Mouse (Mus musculus) midbrain, postnatal 0 days (tissue): ENCODE results near the gene Ano4. TPM values are rescaled to one million over a fixed set of nuclear protein-coding genes. Genes with fewer than 3 reads are reported as not detected.

Experiments
- ATAC-seq: fragments of 200-750 bp; cut with Nextera tagmentation; 2 replicates; pipeline ENCODE4 v1.8.0; 2017; ENCODE audit warnings: moderate number of reproducible peaks, mild to moderate bottlenecking, moderate TSS enrichment, moderate library complexity; ENCODE audit not compliant: low FRiP score
- DNase-seq: peaks from one replicate; pipeline ENCODE4 v3.0.0-alpha.2; 2015; ENCODE audit warnings: low spot score
- H3K27ac ChIP-seq: fragments of 300-500 bp; sonication (generic); 2 replicates; pipeline ENCODE4 v1.5.1; 2014; ENCODE audit warnings: low read depth, mild to moderate bottlenecking, low read length, mixed read lengths
- H3K27me3 ChIP-seq: fragments of 300-500 bp; sonication (generic); 2 replicates; pipeline ENCODE4 v1.6.1; 2014; ENCODE audit warnings: low read length, control low read depth, mixed read lengths; ENCODE audit not compliant: insufficient read depth
- H3K36me3 ChIP-seq: fragments of 300-500 bp; sonication (generic); 2 replicates; pipeline ENCODE4 v1.6.1; 2014; ENCODE audit warnings: low read length, control low read depth, mixed read lengths; ENCODE audit not compliant: insufficient read depth
- H3K4me1 ChIP-seq: fragments of 300-500 bp; sonication (generic); 2 replicates; pipeline ENCODE4 v1.6.1; 2014; ENCODE audit warnings: mild to moderate bottlenecking, control low read depth, antibody characterized with exemption, low read length, mixed read lengths; ENCODE audit not compliant: insufficient read depth
- H3K4me2 ChIP-seq: fragments of 300-500 bp; sonication (generic); 2 replicates; pipeline ENCODE4 v1.6.1; 2014; ENCODE audit warnings: low read depth, mild to moderate bottlenecking, low read length, mixed read lengths; ENCODE audit not compliant: poor library complexity, severe bottlenecking
- H3K4me3 ChIP-seq: fragments of 300-500 bp; sonication (generic); 2 replicates; pipeline ENCODE4 v1.5.1; 2014; ENCODE audit warnings: low read depth, mild to moderate bottlenecking, low read length, moderate library complexity
- H3K9ac ChIP-seq: fragments of 300-500 bp; sonication (generic); replicated peaks from 2 replicates; pipeline ENCODE4 v1.6.1; 2014; ENCODE audit warnings: mild to moderate bottlenecking, low read length, moderate library complexity, mixed read lengths; ENCODE audit not compliant: poor library complexity, severe bottlenecking
- H3K9me3 ChIP-seq: fragments of 300-500 bp; sonication (generic); 2 replicates; pipeline ENCODE4 v1.6.1; 2016; ENCODE audit warnings: low read length, control low read depth
- CTCF ChIP-seq: IDR thresholded peaks from 2 replicates; pipeline ENCODE4 v1.5.1; 2016; ENCODE audit warnings: antibody characterized with exemption, mild to moderate bottlenecking
- WGBS: fragments of 180-500 bp; shearing (Covaris S2); extraction: QIAGEN DNeasy Blood & Tissue Kit; methylation state at CpG from one replicate; pipeline ENCODE4 v1.1.7; 2014; 5-methylcytosine and 5-hydroxymethylcytosine counted together
- polyA plus RNA-seq: library from polyadenylated mRNA; unstranded; fragments of >200 nt; fragmentation: Nextera tagmentation; extraction: Ambion mirVana; gene quantifications from 2 replicates; pipeline ENCODE4 v1.2.1, GENCODE M21; 2015
- total RNA-seq: library from RNA; depleted of rRNA; stranded (reverse); fragments of >200 nt; gene quantifications from 2 replicates; pipeline ENCODE4 v1.2.3, GENCODE M21; 2014

Ano4 gene
- total and polyA plus RNA-seq, 2 experiments from 2014 or later = 5.8 to 11.3 TPM

- Histone ChIP-seq H3K4me2 (no peak overlapping the region), H3K27me3 (no peaks in the 10 kb centered on the region), H3K36me3 (no peaks in the 10 kb centered on the region), H3K9me3 (no peaks in the 10 kb centered on the region), H3K4me1 (no peaks in the 10 kb centered on the region), H3K9ac (no peak overlapping the region), H3K4me3 (no peak overlapping the region), H3K27ac (no peak overlapping the region)
- TF ChIP-seq CTCF = no peak
- WGBS = 85% methylated on average over 6 of the region's 6 CpGs
- ATAC-seq (no peak), DNase-seq (no peak)
Observed at GRCm38 (mm10) chr10:89114381-89114780, 230.2 kb downstream of the Ano4 start.

- Histone ChIP-seq H3K36me3 (no peaks in the 10 kb centered on the region), H3K27ac (no peak overlapping the region), H3K4me3 (no peak overlapping the region), H3K4me2 (no peak overlapping the region), H3K27me3 (no peaks in the 10 kb centered on the region), H3K9ac (no peak overlapping the region), H3K4me1 (no peaks in the 10 kb centered on the region), H3K9me3 (no peaks in the 10 kb centered on the region)
- TF ChIP-seq CTCF = no peak
- ATAC-seq (no peak), DNase-seq (no peak)
- 71% methylated on average over 2 of the region's 2 CpGs for WGBS
Observed at GRCm38 (mm10) chr10:89111466-89111865, 233.1 kb downstream of the Ano4 start.

- H3K9ac ChIP-seq = no peak overlapping the region
- 45% methylated on average over 1 of the region's 1 CpGs for WGBS
Observed at GRCm38 (mm10) chr10:89110917-89111316, 233.6 kb downstream of the Ano4 start.

GRCm38 (mm10) chr10:89103594-89103993 lies 241.0 kb downstream of the Ano4 start:
- no peak overlapping the region for H3K4me2 ChIP-seq
- H3K9me3 ChIP-seq = no peaks in the 10 kb centered on the region
- no peak overlapping the region for H3K27ac ChIP-seq
- no peak overlapping the region for H3K9ac ChIP-seq
- no peaks in the 10 kb centered on the region for H3K4me1 ChIP-seq
- 59% methylated on average over 2 of the region's 2 CpGs for WGBS
- H3K4me3 ChIP-seq = no peak overlapping the region
- no peaks in the 10 kb centered on the region for H3K27me3 ChIP-seq
- no peaks in the 10 kb centered on the region for H3K36me3 ChIP-seq
- DNase-seq (no peak), ATAC-seq (0 out of 2 replicates have a peak, but pooled peaks have one; percentile 20)
- no peak for TF ChIP-seq CTCF

More at GRCm38 (mm10) chr10:89110917-89111316, 233.6 kb downstream of the Ano4 start:
- no peaks in the 10 kb centered on the region for H3K27me3 ChIP-seq
- no peak overlapping the region for H3K4me2 ChIP-seq
- H3K4me1 ChIP-seq = no peaks in the 10 kb centered on the region
- no peaks in the 10 kb centered on the region for H3K9me3 ChIP-seq
- H3K36me3 ChIP-seq = no peaks in the 10 kb centered on the region
- no peak overlapping the region for H3K4me3 ChIP-seq
- H3K27ac ChIP-seq = no peak overlapping the region
- no peak for TF ChIP-seq CTCF
- ATAC-seq (no peak), DNase-seq (no peak)

- Histone ChIP-seq H3K4me1 (no peaks in the 10 kb centered on the region), H3K4me3 (no peak overlapping the region), H3K36me3 (no peaks in the 10 kb centered on the region), H3K27ac (no peak overlapping the region), H3K9ac (no peak overlapping the region), H3K4me2 (no peak overlapping the region), H3K27me3 (no peaks in the 10 kb centered on the region), H3K9me3 (no peaks in the 10 kb centered on the region)
- WGBS = 68% methylated on average over 7 of the region's 7 CpGs
- no peak for TF ChIP-seq CTCF
- no peak for DNase-seq
- no peak for ATAC-seq
Observed at GRCm38 (mm10) chr10:89102025-89102424, 242.5 kb downstream of the Ano4 start.

- H3K4me3 ChIP-seq = no peak overlapping the region
- no peak overlapping the region for H3K27ac ChIP-seq
- WGBS = 74% methylated on average over 4 of the region's 4 CpGs
- no peaks in the 10 kb centered on the region for H3K4me1 ChIP-seq
- TF ChIP-seq CTCF = no peak
- H3K27me3 ChIP-seq = no peaks in the 10 kb centered on the region
- DNase-seq = no peak
- H3K4me2 ChIP-seq = no peak overlapping the region
- H3K36me3 ChIP-seq = no peaks in the 10 kb centered on the region
- no peak overlapping the region for H3K9ac ChIP-seq
- no peaks in the 10 kb centered on the region for H3K9me3 ChIP-seq
- ATAC-seq = no peak
Observed at GRCm38 (mm10) chr10:89098183-89098582, 246.4 kb downstream of the Ano4 start.
